Mouse (Mus musculus) left cerebral cortex, adult 8-10 months (tissue): Measurements from ENCODE around the gene Coro2a. TPM values are rescaled to one million over a fixed set of nuclear protein-coding genes. Genes with fewer than 3 reads are reported as not detected.

Source experiments
- DNase-seq, 2 experiments: peaks; one replicate each; pipeline ENCODE4 v3.0.0; 2022; ENCODE audit warnings: low spot score in 2 of 2
- total RNA-seq, 4 experiments: library from RNA; stranded (reverse); gene quantifications; 2 replicates each; pipeline ENCODE4 v1.2.4; 2022

Gene Coro2a
- total RNA-seq, 4 experiments from 2014 or later, result 23.3 to 26.7 (median 24.3) TPM

DNA sequence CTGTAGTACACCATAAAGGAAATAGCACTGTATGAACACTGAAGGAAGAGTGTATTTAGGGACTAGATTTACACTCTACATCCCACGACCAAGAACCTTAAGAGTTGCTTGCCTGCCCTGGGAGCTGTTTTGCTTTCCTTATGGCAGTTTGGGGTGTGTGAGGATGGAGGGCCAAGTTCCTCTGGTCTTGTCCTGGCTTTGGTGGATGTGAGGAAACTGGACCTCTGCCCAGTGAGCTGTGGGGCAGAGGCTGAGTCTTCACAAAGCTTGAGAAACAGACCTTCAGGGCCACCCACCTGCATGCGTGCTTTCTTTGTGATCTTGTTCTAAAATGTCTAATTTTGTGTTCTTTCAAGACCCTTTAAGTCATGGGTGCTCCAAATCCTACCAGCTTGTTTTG lies 69.5 kb downstream of the Coro2a start:
- no peak for DNase-seq

DNA sequence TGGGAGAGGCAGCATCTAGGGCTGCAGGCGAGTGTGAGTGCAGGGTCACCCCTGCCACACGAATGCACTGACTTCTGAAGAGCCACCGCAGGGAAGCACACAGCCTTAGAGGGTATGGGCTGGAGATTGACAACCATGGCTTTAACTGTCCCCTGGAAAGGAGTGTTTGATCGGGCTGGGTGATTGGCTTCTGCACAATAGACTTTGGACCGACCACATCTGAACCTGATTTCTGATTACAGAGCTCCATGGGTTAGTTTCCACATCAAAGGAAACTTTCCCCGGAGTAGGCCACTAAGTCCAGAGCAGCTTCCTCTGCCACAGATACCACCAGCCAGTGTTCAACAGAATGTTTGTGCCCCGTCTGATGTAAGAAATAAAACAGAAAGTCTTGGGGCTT lies 72.3 kb downstream of the Coro2a start:
- no peak for DNase-seq

DNA sequence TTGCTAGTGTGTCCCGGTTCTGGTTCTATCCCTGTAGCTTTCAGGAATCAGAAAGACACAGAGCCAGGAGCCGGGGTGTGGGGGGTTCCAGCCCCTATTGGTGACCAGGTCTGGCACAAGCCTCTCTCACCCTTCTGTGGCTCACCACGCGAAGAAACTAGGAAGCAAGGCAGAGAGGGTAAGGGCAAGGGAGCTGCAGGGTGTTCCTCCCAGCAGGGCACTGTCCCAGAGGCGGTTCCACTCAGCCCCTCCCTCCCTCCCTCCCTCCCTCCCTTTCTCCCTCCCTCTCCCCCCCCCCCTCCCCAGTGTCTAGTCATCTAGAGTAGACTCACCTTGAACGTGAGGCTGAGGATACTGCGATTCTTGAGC lies 74.5 kb downstream of the Coro2a start:
- DNase-seq, result no peak

DNA sequence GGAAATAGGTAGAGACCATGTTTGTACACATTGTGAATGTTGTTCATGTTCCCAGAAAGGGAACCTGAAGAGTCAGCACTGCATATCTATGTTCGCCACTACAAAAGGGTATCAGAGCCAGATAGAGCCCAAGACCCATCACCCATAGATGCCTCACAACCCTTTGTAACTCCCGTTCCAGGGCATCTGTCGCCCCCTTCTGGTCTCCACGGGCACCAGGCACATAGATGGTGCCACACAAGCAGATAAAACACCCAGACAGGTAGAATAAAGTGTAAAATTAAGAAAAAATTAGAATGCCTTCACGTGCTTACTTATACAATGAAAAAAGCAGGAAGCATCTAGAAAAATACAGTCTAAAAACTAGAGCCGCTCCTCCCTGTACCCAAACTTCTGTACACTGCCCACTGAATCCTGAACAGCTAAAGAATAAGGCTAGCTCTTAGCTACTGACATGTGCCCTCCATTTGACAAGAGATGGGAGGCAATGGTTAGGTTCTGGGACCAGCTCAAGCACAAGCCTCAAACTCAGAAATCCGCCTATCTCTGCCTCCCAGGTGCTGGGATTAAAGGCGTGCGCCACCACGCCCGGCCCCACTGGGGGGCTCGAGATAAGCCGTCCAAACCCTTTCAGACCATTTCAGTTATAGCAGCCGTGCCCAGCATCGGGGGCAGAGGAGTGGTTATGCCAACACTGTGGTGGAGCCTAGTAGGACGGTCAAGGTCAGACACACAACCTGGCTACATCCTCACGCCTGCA lies 75.0 kb downstream of the Coro2a start:
- no peak for DNase-seq

DNA sequence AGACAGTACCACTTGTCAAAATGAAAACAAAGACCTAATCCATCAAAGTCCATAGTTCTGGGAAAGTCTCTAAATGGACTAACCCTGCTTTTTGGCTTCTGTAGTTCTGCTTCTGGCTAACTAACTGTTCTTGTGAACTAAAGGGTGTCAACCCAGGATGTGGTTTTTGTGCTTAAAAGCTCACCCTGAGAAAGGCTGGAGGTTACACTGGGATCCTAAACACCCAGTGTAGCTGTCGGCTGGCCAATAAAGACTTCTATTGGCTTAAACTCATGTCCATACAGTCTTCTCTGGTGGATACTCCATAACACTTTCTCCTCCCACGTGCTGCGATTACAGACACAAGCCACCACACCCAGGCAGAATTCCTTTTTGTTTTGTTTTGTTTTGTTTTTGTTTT lies 75.8 kb downstream of the Coro2a start:
- DNase-seq, result no peak

DNA sequence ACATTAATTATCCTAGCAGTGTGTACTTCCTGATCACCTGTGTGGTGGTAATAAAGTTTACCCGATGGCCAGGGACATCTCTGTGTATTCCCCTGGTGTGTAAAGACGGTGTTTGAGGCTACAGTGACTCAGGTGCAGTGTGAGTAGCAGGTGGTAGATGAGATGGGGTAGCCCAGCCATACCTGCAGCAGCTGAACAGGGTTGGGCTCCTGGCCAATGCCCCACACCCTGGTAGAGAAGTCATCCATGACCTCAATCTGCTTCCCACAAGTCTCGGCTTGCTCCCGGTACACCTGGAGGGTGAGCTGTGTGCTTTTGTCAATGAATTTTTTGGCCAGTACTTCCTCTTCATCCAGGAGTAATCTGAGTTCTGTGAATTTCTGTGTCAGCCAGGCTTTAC lies 78.7 kb downstream of the Coro2a start:
- DNase-seq, result no peak

DNA sequence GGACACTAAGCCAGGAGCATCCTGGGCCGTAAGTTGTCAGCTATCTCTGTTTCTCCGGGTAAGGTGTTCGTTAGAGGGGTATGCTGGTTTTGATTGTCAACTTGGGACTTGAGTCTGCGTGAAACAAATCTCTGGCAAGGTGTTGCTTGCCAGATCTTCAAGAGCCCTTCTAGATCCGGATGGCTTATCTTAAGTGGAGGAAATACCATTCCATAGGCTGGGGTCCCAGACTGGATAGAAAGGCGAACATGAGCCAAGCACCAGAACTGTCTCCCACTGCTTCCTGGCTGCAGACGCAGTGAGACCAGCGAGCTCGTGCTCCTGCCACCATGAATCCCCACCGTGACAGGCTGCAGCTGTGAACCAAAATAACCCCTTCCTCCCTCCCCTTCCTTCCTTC lies 80.5 kb downstream of the Coro2a start:
- no peak for DNase-seq

DNA sequence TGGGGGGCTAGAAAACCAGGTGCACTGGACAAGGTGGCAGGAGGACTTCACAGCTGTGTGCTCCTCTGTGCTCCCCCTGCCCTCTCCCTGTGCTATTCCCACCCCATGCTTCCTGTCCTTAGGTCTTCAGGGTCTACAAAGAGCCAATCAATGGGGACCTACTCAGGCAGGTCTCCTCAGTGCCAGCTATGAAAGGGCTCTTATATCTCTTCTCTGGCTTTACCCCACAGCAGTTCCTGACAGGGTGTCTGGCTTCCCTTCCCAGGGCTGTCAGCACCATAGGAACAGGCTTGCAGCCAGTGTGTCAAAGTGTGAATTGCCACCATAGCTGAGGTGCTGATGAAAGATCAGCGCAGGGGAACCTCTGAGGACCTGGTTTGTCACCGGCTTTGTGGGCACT lies 81.5 kb downstream of the Coro2a start:
- DNase-seq, result no peak

DNA sequence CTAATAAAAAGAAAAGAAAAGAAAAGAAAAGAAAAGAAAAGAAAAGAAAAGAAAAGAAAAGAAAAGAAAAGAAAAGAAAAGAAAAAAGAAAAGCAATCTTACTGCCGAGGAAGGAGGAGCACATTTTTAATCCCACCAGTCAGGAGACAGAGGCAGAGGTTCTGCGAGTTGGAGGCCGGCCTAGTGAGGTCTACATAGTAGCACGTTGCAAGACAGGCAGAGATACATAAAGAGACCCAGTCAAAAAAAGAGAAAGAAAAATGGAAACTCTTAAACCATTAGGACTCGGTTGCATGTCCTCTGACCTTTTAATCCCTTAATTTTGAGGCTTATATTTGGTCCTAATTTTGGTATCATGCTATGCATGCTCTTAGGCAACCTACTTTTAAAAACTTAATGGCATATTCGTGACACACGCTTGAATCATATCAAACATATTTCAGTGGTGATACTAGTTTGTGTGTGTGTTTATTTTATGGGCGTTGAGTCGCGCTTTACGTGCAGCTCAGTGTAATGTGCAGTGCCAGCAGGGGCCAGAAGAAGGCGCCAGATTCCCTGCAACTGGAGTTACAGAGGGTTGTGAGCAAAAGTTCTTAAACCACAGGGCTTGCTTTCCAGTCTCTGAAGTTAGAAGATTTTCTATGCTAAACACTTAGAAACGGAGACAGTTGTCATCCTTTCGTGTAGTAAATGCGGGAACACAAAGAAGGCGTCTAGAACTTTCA lies 94.1 kb downstream of the Coro2a start:
- peak; percentile 36 to 60 for DNase-seq

DNA sequence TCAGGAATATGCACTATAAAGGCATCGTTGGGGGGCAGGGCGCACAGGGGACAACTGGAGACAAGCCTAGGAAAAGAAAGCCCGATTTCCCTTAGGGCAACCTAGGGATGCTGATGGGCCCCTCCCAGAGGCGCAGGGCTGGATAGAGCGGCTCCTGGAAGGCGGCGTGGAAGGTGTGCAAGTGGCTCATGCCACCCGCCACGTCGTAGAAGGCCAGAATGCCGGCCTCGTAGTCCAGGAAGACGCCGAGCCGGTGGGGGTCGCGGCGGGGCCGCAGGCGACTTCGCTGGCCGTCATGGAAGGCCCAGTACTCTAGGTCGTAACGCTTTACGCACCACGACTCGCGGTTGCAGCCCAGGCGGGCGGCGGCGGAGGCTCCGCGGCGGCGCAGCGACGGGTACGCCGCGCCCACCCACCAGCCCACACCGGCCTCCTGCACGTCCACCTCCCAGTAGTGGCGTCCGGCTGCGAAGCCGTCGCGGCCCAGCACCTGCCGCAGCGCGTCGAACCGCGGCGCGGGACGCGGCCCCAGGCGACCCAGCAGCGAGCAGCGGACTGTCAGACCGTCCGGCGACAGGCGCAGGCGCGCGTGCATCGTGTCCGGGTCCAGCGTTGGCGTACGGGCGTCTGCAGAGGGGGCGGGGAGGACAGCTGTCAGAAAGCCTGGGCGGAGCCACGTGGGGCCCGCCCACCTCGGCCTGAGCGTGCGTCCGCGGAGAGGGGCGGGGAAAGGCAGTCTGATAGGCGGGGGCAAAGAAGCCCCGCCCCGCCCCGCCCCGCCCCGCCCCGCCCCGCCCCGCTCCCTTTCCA lies 95.0 kb downstream of the Coro2a start:
- peak; percentile 86 to 95 for DNase-seq

DNA sequence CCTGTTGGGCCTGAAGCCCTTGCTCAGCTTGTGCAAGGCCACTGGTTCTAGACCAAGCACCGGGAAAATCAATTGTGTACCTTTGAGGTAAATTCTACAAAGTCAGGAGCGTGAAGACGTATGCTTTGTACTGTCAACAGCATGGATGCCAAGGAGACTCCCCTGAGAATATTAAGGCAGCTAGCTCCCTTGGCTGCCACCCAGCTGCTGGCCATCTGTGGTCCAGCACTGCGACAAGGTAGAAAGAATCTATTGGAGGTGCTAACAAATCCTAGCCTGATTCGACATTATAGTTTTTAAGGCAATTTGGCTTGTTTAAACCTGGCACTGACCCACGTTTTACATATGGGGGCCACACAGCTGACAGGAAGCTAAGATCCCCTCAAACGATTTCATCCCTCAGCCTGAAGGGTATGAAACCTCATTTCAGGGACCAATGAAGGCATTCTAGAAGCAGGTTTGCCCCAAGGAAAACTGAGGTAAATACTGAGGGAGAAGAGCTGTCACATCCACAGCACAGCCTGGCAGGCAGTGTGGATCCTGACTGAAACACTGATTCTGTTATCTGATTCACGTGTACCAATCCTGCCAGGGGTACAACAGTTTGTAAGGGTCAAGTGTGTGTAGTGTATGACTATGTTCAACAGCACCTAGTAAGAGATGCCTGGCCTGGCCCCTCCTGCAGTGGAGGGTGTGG lies 96.5 kb downstream of the Coro2a start:
- DNase-seq, result no peak

DNA sequence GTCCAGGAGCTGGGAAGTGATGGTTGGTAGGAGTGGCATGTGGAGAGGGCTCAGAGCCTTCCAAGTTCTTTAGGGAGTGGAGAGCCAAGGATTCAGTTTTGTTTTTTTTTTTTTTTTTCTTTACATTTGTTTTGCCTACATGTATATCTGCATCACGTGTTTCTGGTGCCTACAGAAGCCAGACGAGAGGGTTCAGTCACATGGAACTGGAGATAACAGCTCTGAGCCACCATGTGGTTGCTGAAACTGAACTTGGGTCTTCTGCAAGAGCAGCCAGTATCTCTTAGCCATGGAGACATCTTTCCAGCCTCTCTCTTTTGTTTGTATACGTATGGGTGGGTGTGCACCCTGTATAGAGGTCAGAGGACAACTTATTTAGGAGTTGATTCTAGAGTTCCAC lies 98.1 kb downstream of the Coro2a start:
- no peak for DNase-seq

DNA sequence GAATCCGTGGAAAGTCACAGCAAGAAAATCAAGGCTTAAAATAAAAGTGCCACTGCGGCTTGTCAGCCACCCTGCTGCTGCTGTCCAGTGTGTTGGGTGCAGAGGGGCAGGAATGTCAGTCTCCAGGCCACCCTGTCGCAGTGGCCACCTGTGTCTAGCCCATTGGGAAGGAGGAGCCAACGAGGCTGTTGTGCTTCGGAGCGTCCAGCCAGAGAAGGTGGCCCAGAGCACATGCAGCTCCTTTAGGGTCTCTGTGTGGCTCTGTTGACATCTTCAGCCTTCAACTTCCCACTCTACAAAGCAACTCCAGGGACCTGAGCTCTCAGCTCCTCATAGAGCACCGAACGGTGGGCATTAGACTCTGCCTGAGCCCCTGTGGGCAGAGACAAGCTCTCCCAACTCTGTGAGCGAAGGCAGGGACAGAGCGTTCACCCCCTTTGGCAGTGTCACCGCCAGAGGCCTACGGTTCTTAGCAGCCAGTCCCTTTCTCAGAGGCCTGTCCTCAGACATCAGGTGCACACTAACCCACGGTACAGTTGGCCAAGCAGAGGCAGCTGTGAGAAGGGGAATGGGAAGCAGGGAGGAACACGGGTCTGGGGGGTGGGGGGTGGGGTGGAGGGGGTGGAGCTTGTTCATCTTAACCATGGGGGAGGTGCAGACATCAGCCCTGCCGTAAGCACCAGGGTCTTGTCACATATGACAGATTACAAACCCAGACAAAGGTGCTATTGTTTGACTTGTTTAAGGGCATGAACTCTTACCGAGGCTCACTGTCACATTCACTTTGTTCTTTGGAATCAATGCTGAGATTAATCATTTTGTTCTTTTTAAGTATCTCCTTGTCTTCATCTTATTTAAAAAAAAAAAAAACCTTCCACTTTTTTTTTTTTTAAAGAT lies 99.1 kb downstream of the Coro2a start:
- no peak for DNase-seq

DNA sequence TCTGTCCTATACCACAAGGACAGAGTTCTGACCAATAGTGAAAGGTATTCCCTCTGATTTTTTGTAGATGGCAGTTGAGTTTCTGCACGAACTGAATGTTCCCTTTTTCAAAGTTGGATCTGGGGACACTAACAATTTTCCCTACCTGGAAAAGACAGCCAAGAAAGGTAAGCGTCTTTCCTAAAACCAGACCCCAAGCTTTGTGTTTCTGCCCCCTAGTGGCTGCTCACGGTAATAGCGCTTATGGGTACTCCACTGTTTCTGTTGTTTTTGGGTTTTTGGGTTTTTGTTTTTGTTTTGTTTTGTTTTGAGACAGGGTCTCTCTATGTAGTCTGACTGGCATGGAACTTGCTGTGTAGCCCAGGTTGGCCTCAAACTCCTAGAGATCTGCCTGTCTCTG lies 103.0 kb downstream of the Coro2a start:
- DNase-seq, result no peak

DNA sequence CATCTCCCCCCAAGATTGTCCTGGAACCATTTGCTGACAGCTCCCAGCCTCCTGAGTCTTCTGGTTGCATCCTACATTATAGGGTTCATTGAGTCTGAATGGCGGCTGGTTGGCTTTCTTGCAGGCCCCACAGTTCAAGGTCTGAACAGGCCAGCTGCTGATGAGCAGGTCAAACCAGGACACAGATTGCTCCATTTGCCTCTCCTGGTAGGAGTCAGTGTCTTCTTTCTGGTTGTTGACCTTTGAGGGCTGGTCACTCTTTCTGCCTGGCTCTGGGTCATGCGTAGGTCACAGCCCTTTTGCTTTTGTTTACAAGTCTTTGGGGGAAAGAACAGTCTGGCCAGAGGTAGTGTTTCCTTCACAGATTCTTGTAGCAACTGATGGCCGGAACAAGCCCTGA lies 103.5 kb downstream of the Coro2a start:
- no peak for DNase-seq

DNA sequence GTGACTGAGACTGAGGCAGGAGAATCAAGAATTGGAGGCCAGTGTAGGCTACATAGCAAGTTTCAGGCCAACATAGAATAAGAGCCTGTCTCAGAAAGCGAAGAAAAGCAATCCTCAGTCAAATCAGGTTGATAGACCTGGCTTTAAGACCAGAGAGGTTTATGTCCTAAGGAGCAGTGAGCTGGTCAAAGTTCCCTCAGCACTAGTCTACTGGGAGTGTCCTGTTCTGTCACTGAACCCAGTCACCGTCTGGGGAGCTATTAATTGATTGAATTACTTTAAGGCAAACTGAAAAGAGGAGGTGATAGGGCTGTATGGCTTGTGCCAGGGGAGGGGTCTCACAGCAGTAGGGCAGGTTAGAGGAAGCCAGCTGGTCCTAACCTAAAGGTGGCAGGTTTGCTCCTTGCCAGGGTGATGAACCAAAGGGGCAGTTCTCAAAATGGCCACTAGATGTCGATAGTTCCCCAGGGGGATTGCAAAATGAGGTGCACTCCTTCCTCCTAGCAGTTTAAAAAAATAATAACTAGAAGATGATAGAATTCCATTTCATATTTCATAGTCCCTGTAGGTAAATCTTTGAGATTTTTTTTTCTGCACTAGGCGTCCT lies 104.6 kb downstream of the Coro2a start:
- peak in 1 of 2 experiments; percentile 53 for DNase-seq

DNA sequence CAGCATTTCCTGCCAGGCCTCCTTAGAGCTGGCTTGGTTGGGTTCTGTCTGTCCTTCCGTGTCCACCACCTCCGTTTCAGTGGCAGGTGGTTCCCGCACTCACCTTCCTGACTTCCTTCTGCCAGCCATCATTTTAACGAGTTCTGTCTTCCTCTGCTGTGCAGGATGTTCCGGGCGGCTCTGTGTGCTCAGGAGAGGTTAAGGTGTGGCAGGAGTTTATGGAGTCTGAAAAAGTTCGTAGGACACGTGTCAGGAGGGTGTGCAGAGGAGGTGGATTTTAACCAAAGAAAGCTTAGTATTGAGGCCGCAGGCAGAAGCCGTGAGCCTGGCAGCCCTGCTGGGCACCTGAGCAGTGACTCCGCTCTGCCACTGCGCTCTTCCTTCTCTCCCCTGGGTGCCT lies 106.5 kb downstream of the Coro2a start:
- no peak for DNase-seq

DNA sequence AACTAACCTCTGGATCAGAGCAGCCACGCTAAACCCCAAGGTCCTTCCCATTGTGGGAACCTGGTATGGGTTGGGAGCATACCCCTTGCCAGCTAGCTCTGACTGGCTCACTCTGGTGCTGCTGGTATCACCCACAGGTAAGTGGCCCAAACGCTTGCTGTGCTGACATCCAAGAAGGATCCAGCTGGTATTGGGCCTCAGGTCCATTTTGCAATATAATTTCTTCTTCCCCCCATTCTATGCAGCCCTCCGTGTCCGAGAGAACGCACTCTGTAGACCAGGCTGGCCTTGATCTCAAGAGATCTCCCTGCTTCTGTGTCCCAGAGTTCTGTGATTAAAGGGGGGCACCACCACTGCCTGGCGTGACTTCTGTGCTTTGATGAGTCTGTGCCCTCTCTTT lies 108.9 kb downstream of the Coro2a start:
- no peak for DNase-seq

DNA sequence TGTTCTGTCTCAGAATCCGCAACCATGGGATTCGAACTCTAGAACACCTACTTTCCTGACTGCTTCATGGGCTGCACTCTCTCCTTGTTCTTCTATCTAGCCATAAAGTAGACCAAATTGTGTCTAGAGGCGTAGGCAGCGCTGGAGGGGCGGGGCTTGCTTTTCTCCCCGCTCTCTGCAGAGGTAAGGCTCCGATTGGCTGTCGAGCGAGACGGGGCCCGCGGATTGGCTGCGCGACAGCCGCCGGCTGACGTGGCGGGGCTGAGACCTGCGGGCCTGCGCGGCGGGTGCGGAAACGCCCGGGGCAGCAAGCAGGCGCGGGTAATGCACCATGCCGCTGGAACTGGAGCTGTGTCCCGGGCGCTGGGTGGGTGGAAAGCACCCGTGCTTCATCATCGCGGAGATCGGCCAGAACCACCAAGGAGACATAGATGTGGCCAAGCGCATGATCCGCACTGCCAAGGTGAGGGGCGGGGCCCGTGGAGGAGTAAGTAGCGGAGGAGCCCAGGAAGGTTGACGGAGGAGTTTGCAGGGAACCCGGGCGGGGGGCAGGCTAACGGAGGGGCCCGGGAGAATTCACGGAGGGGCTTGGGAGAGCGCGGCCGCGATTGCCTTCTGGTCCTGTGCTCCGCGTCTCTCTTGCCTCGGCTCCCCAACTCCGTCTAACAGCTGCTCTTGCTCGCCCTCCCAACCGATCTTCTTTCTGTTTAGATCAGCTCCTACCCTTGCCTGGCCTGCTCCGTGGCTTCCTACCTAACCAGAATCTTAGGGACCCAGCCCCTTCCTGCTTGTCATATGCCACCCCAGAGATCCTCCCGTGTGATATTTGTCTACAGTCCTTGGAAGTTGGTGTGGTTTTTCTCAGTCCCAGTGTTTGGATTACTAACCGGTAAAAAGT lies 112.7 kb downstream of the Coro2a start, which contains the start of gene Nans:
Gene Nans (plus strand): TSS at position 221 of the 898 bp plus-strand sequence.
- DNase-seq, result peak; percentile 82 to 92
